Mouse (Mus musculus): ENCODE data around the gene Mrvi1. TPM values are rescaled to one million over a fixed set of nuclear protein-coding genes. Genes with fewer than 3 reads are reported as not detected.

Mrvi1 gene
- polyA plus RNA-seq (2015; fragmentation: Illumina TruSeq; extraction: RNeasy Lipid Tissue Mini Kit (QIAGEN cat#74804); ENCODE audit: insufficient read depth, low read depth, low replicate concordance): 3.7 TPM

GRCm38 (mm10) chr7:110982053-110982705 lies at the start of gene Mrvi1:
Gene Mrvi1 (minus strand): TSS chr7:110982461.

GRCm38 (mm10) chr7:111028281-111029045 lies 46.2 kb upstream of the Mrvi1 start, which contains the start of gene Ctr9:
Gene Ctr9 (plus strand): TSS chr7:111028951.

GRCm38 (mm10) chr7:110862751-110863289 lies 119.4 kb downstream of the Mrvi1 start, which contains the start of gene Lyve1:
Gene Lyve1 (minus strand): TSS chr7:110863239.

GRCm38 (mm10) chr7:110843916-110844874 lies 138.1 kb downstream of the Mrvi1 start, which contains the start of gene Rnf141:
Gene Rnf141 (minus strand): TSS chr7:110844457.

Other genes with a start within 250 kb of the Mrvi1 start
- gene Ampd3, start 214.3 kb downstream of the Mrvi1 start, polyA plus RNA-seq (2015; fragmentation: Illumina TruSeq; extraction: RNeasy Lipid Tissue Mini Kit (QIAGEN cat#74804); ENCODE audit: insufficient read depth, low read depth, low replicate concordance): 2.7 TPM
- 9.8 TPM for gene Rnf141, start 138.0 kb downstream of the Mrvi1 start, polyA plus RNA-seq (2015; fragmentation: Illumina TruSeq; extraction: RNeasy Lipid Tissue Mini Kit (QIAGEN cat#74804); ENCODE audit: insufficient read depth, low read depth, low replicate concordance)
- gene Lyve1, start 119.2 kb downstream of the Mrvi1 start, polyA plus RNA-seq (2015; fragmentation: Illumina TruSeq; extraction: RNeasy Lipid Tissue Mini Kit (QIAGEN cat#74804); ENCODE audit: insufficient read depth, low read depth, low replicate concordance): 10.9 TPM
- 7.1 TPM for gene Ctr9, start 46.5 kb upstream of the Mrvi1 start, polyA plus RNA-seq (2015; fragmentation: Illumina TruSeq; extraction: RNeasy Lipid Tissue Mini Kit (QIAGEN cat#74804); ENCODE audit: insufficient read depth, low read depth, low replicate concordance)
- gene Eif4g2, start 100.6 kb upstream of the Mrvi1 start, polyA plus RNA-seq (2015; fragmentation: Illumina TruSeq; extraction: RNeasy Lipid Tissue Mini Kit (QIAGEN cat#74804); ENCODE audit: insufficient read depth, low read depth, low replicate concordance): 72.0 TPM